Mouse (Mus musculus): ENCODE measurements around the gene Srrt. TPM values are rescaled to one million over a fixed set of nuclear protein-coding genes. Genes with fewer than 3 reads are reported as not detected.
"Not testable (repeated sequence)": the region's sequence is repeated elsewhere in the genome, so short reads cannot be mapped to it uniquely, and the experiment has no call there.

Gene Srrt
- polyA plus RNA-seq, 1 experiment = 108 TPM

DNA sequence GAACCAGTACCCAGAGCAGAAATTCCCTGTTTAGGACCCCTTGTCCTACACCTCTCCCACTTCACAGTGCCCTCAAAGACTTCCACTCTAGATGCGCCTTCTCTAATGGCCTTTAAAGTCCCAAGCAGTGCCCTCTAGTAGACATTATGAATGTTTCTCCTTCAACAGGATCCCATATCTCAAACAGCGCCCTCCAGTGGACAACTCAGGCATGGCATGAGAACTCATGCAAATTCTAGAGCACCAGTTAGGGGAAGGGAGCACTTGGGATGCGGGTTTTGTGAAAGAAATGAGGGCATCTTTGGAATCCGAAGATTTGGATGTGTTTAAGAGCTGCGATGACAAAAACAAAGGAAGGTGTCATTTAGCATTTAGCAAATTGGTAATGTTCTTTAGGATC is 22.4 kb downstream of the Srrt start:
- TF ChIP-seq CTCF (IDR thresholded peaks at IDR 0.05; ENCODE audit: borderline replicate concordance, insufficient read depth, low read length) (no peak), POLR2A (IDR thresholded peaks at IDR 0.05; ENCODE audit: low read depth, low read length) (no peak)
- Histone ChIP-seq H3K27ac (ENCODE audit: insufficient read depth, low read length) (no peak overlapping the region), H3K4me1 (ENCODE audit: control insufficient read depth, insufficient read depth, low read length) (no peaks in the 10 kb centered on the region)

DNA sequence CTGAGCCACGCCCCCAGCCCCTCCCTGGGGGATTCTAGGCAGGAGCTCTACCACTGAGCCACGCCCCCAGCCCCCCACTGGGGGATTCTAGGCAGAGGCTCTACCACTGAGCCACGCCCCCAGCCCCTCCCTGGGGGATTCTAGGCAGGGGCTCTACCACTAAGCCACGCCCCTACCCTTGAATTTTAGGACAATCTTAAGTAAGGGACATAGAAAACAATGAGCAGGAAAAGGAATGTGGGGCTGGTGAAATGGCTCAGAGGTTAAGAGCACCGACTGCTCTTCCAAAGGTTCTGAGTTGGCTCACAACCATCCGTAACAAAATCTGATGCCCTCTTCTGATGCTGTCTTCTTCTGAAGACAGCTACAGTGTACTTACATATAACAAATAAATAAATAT is 23.1 kb downstream of the Srrt start:
- H3K4me1 ChIP-seq (ENCODE audit: control insufficient read depth, insufficient read depth, low read length); H3K4me3 ChIP-seq (ENCODE audit: insufficient read depth, low read length); H3K27ac ChIP-seq (ENCODE audit: insufficient read depth, low read length): not testable (repeated sequence)

More for the DNA sequence above, 22.4 kb downstream of the Srrt start:
- H3K4me3 ChIP-seq (ENCODE audit: insufficient read depth, low read length) = no peak overlapping the region

DNA sequence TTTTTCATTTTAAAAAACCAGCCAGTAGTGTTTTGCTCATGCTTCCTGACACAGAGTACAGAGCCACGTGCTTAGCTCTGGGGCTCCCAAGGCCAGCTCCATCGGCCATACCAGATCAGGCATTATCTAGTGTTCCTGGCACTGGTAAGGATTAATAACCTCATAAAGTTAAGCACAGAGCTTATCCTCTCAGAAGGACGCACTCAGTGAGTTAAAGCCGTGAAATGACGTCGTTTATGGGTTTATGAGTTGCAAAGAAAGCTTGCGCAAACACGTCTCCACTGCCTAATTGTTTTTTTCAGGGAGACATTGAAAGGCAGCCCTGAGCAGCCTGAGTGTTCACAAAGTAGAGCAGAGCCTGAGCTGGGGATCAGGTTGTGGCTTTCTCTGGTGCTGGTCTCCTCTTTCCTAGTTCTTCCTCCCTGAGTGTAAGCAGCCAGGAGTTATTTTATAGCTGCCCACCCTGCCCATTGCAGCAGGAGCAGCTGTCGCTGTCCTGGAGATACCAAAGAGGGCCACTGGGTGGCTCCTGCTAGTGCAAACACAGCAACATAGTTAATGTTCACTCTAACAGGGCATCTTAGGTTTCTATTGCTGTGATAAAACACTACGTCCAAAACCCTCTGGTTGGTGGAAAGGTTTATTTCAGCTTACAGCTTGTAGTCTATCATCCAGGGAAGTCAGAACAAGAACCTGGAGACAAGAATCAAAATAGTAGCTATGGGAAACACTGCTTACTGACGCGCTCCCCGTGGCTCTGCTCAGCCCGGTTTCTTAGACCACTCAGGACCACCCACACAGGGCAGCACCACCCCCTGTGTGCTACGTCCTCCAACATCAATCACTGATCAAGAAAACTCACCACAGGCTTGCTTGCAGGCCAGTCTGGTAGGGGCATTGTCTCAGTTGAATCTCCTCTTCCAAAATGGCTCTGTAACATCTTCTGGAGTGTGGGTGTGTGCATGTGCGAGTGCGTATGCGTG is 29.8 kb downstream of the Srrt start:
- Histone ChIP-seq H3K4me3 (ENCODE audit: insufficient read depth, low read length) (no peak overlapping the region), H3K4me1 (ENCODE audit: control insufficient read depth, insufficient read depth, low read length) (no peaks in the 10 kb centered on the region), H3K27ac (ENCODE audit: insufficient read depth, low read length) (no peak overlapping the region)
- TF ChIP-seq CTCF (IDR thresholded peaks at IDR 0.05; ENCODE audit: borderline replicate concordance, insufficient read depth, low read length) (peak; percentile 10; the same call in 1 of the 2 replicates), POLR2A (IDR thresholded peaks at IDR 0.05; ENCODE audit: low read depth, low read length) (no peak)

DNA sequence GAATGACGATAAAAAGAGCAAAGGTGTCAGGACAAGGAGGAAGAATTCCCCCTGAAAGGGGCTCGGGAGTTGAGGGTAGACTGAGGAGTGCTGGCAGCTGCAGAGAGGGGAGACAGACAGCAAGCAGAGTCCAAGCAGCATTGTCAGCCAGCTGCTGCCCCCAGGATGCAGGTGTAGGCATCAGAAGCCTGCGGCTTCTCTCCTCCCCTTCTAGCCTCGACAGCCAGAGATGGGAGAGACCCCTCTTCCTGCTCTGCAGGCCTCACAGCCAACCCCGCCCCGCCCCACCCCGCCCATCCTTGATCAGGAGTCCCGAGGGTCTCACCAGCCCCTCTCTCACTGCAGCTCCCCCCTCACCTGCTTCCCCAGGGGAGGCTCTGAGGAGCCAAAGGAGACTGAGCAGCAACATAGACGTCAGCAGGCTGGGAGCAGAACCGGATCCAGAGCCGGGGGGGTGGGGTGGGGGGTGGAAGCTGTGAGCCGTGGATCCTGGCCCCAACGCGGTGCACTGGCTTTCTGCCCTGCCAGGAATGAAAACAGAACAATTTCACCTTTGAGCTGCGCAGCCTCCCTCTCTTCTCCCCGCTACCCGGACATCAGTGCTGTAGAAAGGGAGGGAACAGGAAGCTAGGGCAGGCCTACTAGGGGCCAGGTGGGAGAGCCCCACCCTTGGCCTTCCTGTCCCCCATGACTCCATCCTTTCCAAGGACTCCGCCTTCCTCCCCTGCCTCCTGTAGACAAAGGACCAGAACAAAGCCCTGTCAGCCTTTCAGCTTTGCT is 39.2 kb downstream of the Srrt start:
- no peaks in the 10 kb centered on the region for H3K4me1 ChIP-seq (ENCODE audit: control insufficient read depth, insufficient read depth, low read length)
- H3K27ac ChIP-seq (ENCODE audit: insufficient read depth, low read length) = no peak overlapping the region
- TF ChIP-seq POLR2A (IDR thresholded peaks at IDR 0.05; ENCODE audit: low read depth, low read length) (no peak), CTCF (IDR thresholded peaks at IDR 0.05; ENCODE audit: borderline replicate concordance, insufficient read depth, low read length) (no peak)
- no peak overlapping the region for H3K4me3 ChIP-seq (ENCODE audit: insufficient read depth, low read length)

DNA sequence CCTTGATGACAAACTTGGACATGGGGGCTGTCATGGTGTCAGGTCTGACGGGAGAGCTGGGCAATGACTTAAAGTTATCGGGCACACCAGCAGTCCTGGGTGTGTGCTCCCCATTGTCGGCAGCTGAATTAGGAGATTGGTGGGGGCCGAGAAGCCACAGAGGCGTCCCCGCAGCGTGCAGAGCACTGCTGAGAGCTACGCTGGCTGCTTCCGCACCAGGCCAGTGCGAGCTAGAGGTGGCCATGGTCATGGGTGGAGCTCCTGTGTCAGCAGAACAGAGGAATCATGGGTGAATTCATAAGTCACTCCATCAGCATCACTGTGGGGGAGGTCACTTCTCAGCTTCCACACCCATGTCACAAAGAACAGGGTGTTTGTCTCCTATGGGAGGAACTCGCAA is 42.7 kb downstream of the Srrt start:
- H3K4me1 ChIP-seq (ENCODE audit: control insufficient read depth, insufficient read depth, low read length) = no peaks in the 10 kb centered on the region
- TF ChIP-seq POLR2A (IDR thresholded peaks at IDR 0.05; ENCODE audit: low read depth, low read length) (no peak), CTCF (IDR thresholded peaks at IDR 0.05; ENCODE audit: borderline replicate concordance, insufficient read depth, low read length) (no peak)
- H3K27ac ChIP-seq (ENCODE audit: insufficient read depth, low read length) = no peak overlapping the region
- no peak overlapping the region for H3K4me3 ChIP-seq (ENCODE audit: insufficient read depth, low read length)

DNA sequence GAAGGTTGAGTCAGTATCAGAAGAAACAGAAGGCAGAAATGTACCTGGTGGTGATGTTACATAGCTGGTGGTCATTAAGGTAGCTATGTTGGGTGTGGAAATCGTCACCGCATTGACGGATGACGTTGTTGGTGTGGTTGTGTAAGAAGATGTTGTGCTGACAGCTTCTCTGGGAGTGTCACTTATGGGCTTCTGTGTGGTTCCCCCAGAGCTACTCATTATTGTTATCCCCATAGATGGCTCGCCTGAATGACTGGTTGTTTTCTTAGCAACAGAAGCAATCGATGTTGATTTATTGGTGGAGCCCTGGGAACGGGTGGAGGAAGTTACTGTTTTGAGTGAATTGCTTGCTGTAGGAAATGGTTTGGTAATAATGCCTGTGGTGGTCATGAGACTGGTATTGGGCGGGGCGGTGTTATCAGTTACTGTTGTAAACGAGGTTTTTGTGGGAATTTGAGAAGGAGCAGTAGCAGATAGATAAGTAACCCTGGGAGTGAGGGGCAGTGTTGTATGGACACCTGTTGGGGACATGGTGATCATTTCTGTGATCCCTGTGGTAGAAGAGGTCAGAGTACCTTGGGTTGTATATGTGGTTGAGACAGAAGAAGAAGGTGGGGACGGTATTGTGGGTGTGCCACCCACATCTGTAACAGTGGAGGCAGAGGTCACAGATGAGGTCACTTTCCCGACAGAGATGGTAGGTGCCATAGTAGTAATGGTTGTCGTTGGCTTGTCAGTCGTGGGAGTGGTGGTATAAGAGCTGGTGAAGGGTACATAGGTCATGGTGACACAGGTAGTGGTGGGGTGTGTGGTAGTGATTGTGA is 43.4 kb downstream of the Srrt start:
- TF ChIP-seq POLR2A (IDR thresholded peaks at IDR 0.05; ENCODE audit: low read depth, low read length) = no peak
- TF ChIP-seq CTCF (IDR thresholded peaks at IDR 0.05; ENCODE audit: borderline replicate concordance, insufficient read depth, low read length) = no peak
- H3K4me1 ChIP-seq (ENCODE audit: control insufficient read depth, insufficient read depth, low read length) = no peaks in the 10 kb centered on the region
- H3K27ac ChIP-seq (ENCODE audit: insufficient read depth, low read length) = no peak overlapping the region
- no peak overlapping the region for H3K4me3 ChIP-seq (ENCODE audit: insufficient read depth, low read length)

Other genes starting within 250 kb of the Srrt start
- gene Serpine1, start 235.4 kb downstream of the Srrt start, polyA plus RNA-seq (2011; ENCODE audit: insufficient read length, low read depth, missing spikeins) = 646 and 1,921 TPM in 2 replicates
- gene Trim56, start 191.5 kb downstream of the Srrt start, polyA plus RNA-seq (2011; ENCODE audit: insufficient read length, low read depth, missing spikeins) = 20.2 and 23.4 TPM in 2 replicates
- gene Muc3, start 158.4 kb downstream of the Srrt start, polyA plus RNA-seq (2011; ENCODE audit: insufficient read length, low read depth, missing spikeins) = not detected in 2 replicates
- gene Muc3a, start 95.3 kb downstream of the Srrt start, polyA plus RNA-seq (2011; ENCODE audit: insufficient read length, low read depth, missing spikeins) = not detected in 2 replicates
- 0.33 and 0.73 TPM in 2 replicates for gene Ache, start 20.2 kb downstream of the Srrt start, polyA plus RNA-seq (2011; ENCODE audit: insufficient read length, low read depth, missing spikeins)
- gene Ufsp1, start 13.0 kb downstream of the Srrt start, polyA plus RNA-seq (2011; ENCODE audit: insufficient read length, low read depth, missing spikeins) = 4.4 and 7.7 TPM in 2 replicates
- 32.5 and 42.9 TPM in 2 replicates for gene Trip6, start 6.7 kb upstream of the Srrt start, polyA plus RNA-seq (2011; ENCODE audit: insufficient read length, low read depth, missing spikeins)
- gene Slc12a9, start 25.9 kb upstream of the Srrt start, polyA plus RNA-seq (2011; ENCODE audit: insufficient read length, low read depth, missing spikeins) = 7.2 and 7.7 TPM in 2 replicates
- 36.2 and 43.4 TPM in 2 replicates for gene Ephb4, start 42.4 kb upstream of the Srrt start, polyA plus RNA-seq (2011; ENCODE audit: insufficient read length, low read depth, missing spikeins)
- gene Zan, start 169.4 kb upstream of the Srrt start, polyA plus RNA-seq (2011; ENCODE audit: insufficient read length, low read depth, missing spikeins) = 0.19 and 0.37 TPM in 2 replicates
- 14.6 and 16.8 TPM in 2 replicates for gene Pop7, start 194.8 kb upstream of the Srrt start, polyA plus RNA-seq (2011; ENCODE audit: insufficient read length, low read depth, missing spikeins)
- gene Gigyf1, start 210.9 kb upstream of the Srrt start, polyA plus RNA-seq (2011; ENCODE audit: insufficient read length, low read depth, missing spikeins) = 12.1 and 17.7 TPM in 2 replicates
- not detected in 2 replicates for gene Epo, start 225.6 kb upstream of the Srrt start, polyA plus RNA-seq (2011; ENCODE audit: insufficient read length, low read depth, missing spikeins)
- gene Gnb2, start 225.8 kb upstream of the Srrt start, polyA plus RNA-seq (2011; ENCODE audit: insufficient read length, low read depth, missing spikeins) = 358 and 390 TPM in 2 replicates
- not detected in 2 replicates for gene Actl6b, start 245.8 kb upstream of the Srrt start, polyA plus RNA-seq (2011; ENCODE audit: insufficient read length, low read depth, missing spikeins)